Mouse (Mus musculus): Measurements from ENCODE around the gene Gm45808. TPM values are rescaled to one million over a fixed set of nuclear protein-coding genes. Genes with fewer than 3 reads are reported as not detected.
"Not testable (repeated sequence)": the region's sequence is repeated elsewhere in the genome, so short reads cannot be mapped to it uniquely, and the experiment has no call there.

The Gm45808 gene
- not detected in 2 replicates for polyA plus RNA-seq (2014; fragmentation: Nextera tagmentation; extraction: Ambion mirVana)

DNA sequence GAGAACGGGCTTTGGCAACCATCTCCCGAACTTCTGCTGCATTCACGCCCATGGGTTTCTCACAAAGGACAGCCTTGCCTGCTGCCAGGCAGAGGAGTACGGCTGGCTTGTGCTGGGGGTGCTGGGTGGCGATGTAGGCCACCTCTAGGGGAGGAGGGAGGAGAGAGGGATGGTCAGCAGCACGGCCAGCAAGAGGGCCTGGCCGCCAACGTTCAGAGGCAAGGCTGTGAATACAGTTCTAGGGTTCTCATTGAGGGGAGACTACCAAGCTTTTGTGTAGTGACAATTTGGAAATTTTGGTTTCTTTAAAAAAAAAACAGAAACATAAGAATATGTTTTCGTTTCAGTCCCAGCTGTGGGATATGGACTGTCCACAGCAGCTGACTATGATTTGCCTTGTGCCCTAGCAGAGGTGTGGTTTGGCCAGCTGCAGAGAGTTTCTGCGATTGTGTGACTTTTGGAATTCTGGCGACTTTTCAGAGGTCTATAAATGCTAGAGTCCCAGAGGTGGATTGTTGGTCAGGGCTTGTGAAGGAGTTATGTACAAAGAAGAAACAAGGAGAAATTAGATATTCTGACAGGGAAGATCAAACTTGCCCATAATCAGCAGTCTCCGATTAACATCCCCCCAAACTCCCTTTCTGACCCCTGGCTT lies at the start of gene Gm45808:
Gene Gm45808, minus strand, starts transcription at position 51 of the 655 bp plus-strand sequence.
- no peak within 1 kb of the TSS for H3K27ac ChIP-seq (ENCODE audit: low read depth, low read length)
- no peaks in the 10 kb centered on the region; the same call in 1 of the 2 replicates for H3K4me1 ChIP-seq (ENCODE audit: control insufficient read depth, insufficient read depth, low read length)
- ATAC-seq (ENCODE audit: low FRiP score) = no peak
- H3K9ac ChIP-seq (ENCODE audit: low read length) = no peak within 1 kb of the TSS
- no peak within 1 kb of the TSS for H3K4me3 ChIP-seq (ENCODE audit: low read depth, low read length)
- no peak within 1 kb of the TSS for H3K4me2 ChIP-seq
- 86% methylated on average over 12 of the region's 12 CpGs for WGBS
- DNase-seq (ENCODE audit: low spot score, missing footprints) = no peak
- H3K9me3 ChIP-seq (ENCODE audit: control insufficient read depth, low read length) = no peaks in the 10 kb centered on the region
- H3K27me3 ChIP-seq (ENCODE audit: control insufficient read depth, insufficient read depth, low read length) = no peaks in the 10 kb centered on the region
- no peaks in the 10 kb centered on the region for H3K36me3 ChIP-seq (ENCODE audit: control insufficient read depth, insufficient read depth, low read length)

DNA sequence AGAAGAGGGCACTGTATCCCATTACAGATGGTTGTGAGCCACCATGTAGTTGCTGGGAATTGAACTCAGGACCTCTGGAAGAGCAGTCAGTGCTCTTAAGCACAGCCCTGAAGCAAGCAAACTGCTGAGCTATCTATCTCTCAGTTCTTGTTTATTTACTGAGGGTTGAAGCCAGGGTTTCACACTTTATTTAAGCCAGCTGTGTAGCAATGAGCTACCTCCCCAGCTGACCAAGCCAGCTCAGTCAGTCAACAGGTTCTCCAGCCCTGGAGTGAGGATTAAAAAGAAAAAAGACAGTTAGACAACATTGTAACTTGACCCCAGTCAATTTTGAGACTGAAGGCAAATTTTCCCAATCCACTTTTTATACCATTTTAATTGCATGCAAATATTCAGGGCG lies 49.1 kb upstream of the Gm45808 start:
- no peaks in the 10 kb centered on the region for H3K36me3 ChIP-seq (ENCODE audit: control insufficient read depth, insufficient read depth, low read length)
- H3K27ac ChIP-seq (ENCODE audit: low read depth, low read length) = no peak overlapping the region
- no peak overlapping the region for H3K4me2 ChIP-seq
- no peak for DNase-seq (ENCODE audit: low spot score, missing footprints)
- no peaks in the 10 kb centered on the region for H3K9me3 ChIP-seq (ENCODE audit: control insufficient read depth, low read length)
- no peak overlapping the region for H3K4me3 ChIP-seq (ENCODE audit: low read depth, low read length)
- WGBS = 82% methylated on average over 1 of the region's 1 CpGs
- H3K9ac ChIP-seq (ENCODE audit: low read length) = no peak overlapping the region
- H3K27me3 ChIP-seq (ENCODE audit: control insufficient read depth, insufficient read depth, low read length) = no peaks in the 10 kb centered on the region
- H3K4me1 ChIP-seq (ENCODE audit: control insufficient read depth, insufficient read depth, low read length) = peaks cover 4% of the 10 kb centered on the region
- no peak for ATAC-seq (ENCODE audit: low FRiP score)

DNA sequence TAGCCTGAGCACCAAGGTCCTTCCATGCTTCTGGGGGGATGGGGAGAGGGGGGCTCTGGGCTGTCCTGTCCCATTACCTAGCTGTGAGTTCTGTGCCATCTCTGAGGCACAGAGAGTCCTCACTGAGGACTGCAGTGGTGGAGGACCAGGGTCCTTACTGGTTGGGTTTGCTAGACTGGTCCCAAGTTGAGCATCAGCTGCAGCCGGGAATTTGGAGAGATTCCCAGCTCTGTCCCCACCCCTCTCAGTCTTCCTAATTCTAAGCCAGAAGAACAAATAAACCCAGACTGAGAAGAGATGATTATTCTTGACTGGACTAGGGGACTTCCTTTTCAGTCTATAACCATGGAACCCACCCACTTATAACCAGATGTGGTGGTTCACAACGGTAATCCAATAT lies 44.0 kb upstream of the Gm45808 start:
- Histone ChIP-seq H3K36me3 (ENCODE audit: control insufficient read depth, insufficient read depth, low read length) (no peaks in the 10 kb centered on the region), H3K27me3 (ENCODE audit: control insufficient read depth, insufficient read depth, low read length) (no peaks in the 10 kb centered on the region), H3K27ac (ENCODE audit: low read depth, low read length) (no peak overlapping the region; the same call in 1 of the 2 replicates), H3K9ac (ENCODE audit: low read length) (no peak overlapping the region), H3K4me1 (ENCODE audit: control insufficient read depth, insufficient read depth, low read length) (no peaks in the 10 kb centered on the region), H3K4me2 (no peak overlapping the region), H3K4me3 (ENCODE audit: low read depth, low read length) (no peak overlapping the region), H3K9me3 (ENCODE audit: control insufficient read depth, low read length) (no peaks in the 10 kb centered on the region)
- DNase-seq (ENCODE audit: low spot score, missing footprints) = no peak
- 74% methylated on average over 2 of the region's 2 CpGs for WGBS
- no peak for ATAC-seq (ENCODE audit: low FRiP score)

DNA sequence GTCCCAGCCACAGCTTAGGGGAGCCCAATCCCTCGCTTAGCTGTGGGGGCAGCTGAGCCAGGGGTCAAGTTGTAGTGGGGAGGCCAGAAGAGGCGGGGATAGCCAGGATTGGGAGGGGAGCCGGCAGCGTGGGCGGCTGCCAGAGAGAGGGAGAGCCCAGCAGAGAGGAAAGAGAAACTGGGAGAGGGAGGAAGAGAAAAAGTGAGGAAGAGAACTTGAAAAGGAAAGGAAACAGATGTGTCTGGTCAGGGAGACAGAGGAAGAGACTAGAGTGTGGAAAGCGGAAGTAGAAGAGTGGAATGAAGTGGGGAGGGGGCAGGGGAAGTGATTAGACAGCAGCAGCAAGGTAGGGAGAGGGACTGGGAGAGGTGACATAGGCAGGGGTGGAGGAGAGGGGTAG lies 42.9 kb upstream of the Gm45808 start:
- Histone ChIP-seq H3K9ac (ENCODE audit: low read length) (no peak overlapping the region), H3K27ac (ENCODE audit: low read depth, low read length) (no peak overlapping the region), H3K4me3 (ENCODE audit: low read depth, low read length) (no peak overlapping the region), H3K4me2 (no peak overlapping the region), H3K9me3 (ENCODE audit: control insufficient read depth, low read length) (no peaks in the 10 kb centered on the region), H3K4me1 (ENCODE audit: control insufficient read depth, insufficient read depth, low read length) (peaks cover 8% of the 10 kb centered on the region), H3K36me3 (ENCODE audit: control insufficient read depth, insufficient read depth, low read length) (no peaks in the 10 kb centered on the region), H3K27me3 (ENCODE audit: control insufficient read depth, insufficient read depth, low read length) (no peaks in the 10 kb centered on the region)
- WGBS = 15% methylated on average over 6 of the region's 6 CpGs
- no peak for DNase-seq (ENCODE audit: low spot score, missing footprints)
- no peak for ATAC-seq (ENCODE audit: low FRiP score)

DNA sequence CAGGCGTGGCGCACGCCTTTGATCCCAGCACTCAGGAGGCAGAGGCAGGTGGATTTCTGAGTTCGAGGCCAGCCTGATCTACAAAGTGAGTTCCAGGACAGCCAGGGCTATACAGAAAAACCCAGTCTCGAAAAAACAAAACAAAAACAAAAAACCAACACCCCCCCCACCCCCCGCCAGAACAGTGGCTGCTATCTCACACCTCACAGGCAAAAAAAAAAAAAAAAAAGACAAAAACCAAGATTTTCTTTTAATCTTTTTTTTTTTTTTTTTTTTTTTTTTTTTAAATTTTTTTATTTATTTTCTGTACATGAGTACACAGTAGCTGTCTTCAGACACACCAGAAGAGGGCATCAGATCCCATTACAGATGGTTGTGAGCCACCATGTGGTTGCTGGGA lies 40.6 kb upstream of the Gm45808 start:
- H3K4me1 ChIP-seq (ENCODE audit: control insufficient read depth, insufficient read depth, low read length); DNase-seq (ENCODE audit: low spot score, missing footprints); H3K4me3 ChIP-seq (ENCODE audit: low read depth, low read length); H3K27me3 ChIP-seq (ENCODE audit: control insufficient read depth, insufficient read depth, low read length); H3K36me3 ChIP-seq (ENCODE audit: control insufficient read depth, insufficient read depth, low read length); H3K4me2 ChIP-seq; ATAC-seq (ENCODE audit: low FRiP score); H3K27ac ChIP-seq (ENCODE audit: low read depth, low read length); H3K9ac ChIP-seq (ENCODE audit: low read length); H3K9me3 ChIP-seq (ENCODE audit: control insufficient read depth, low read length): not testable (repeated sequence)
- WGBS = 91% methylated on average over 6 of the region's 6 CpGs

DNA sequence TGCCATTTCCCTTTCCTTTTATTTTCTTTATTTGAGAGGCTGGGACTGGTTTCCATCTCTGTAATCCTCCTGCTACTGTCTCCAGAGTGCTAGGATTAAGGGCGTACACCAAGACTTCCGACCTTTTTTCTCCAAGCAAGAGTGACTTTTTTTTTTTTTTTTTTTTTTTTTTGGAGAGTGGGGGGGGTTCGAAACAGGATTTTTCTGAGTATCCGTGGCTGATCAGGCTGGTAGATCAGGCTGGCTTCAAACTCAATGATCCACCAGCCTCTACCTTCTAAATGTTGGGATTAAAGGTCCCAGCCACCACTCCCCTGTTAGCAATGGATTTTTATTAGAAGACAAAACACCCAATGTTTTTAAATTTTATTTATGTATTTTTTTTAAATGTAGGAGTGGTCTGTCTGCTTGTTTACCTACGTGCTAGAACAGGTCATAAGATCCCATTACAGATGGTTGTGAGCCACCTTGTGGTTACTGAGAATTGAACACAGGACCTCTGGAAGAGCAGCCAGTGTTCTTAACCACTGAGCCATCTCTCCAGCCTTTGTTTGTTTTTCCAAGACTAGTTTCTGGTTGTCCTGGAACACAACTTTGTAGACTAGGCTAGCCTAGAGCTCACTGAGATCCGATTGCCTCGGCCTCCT lies 40.0 kb upstream of the Gm45808 start:
- Histone ChIP-seq H3K4me3 (ENCODE audit: low read depth, low read length) (peak overlapping the region; percentile 73), H3K27ac (ENCODE audit: low read depth, low read length) (no peak overlapping the region), H3K4me2 (peak overlapping the region; percentile 95), H3K9me3 (ENCODE audit: control insufficient read depth, low read length) (no peaks in the 10 kb centered on the region), H3K27me3 (ENCODE audit: control insufficient read depth, insufficient read depth, low read length) (no peaks in the 10 kb centered on the region), H3K36me3 (ENCODE audit: control insufficient read depth, insufficient read depth, low read length) (no peaks in the 10 kb centered on the region), H3K9ac (ENCODE audit: low read length) (peak overlapping the region; percentile 79), H3K4me1 (ENCODE audit: control insufficient read depth, insufficient read depth, low read length) (peaks cover 8% of the 10 kb centered on the region)
- no peak; the same call in 1 of the 2 replicates for ATAC-seq (ENCODE audit: low FRiP score)
- no peak for DNase-seq (ENCODE audit: low spot score, missing footprints)
- 25% methylated on average over 7 of the region's 7 CpGs for WGBS

DNA sequence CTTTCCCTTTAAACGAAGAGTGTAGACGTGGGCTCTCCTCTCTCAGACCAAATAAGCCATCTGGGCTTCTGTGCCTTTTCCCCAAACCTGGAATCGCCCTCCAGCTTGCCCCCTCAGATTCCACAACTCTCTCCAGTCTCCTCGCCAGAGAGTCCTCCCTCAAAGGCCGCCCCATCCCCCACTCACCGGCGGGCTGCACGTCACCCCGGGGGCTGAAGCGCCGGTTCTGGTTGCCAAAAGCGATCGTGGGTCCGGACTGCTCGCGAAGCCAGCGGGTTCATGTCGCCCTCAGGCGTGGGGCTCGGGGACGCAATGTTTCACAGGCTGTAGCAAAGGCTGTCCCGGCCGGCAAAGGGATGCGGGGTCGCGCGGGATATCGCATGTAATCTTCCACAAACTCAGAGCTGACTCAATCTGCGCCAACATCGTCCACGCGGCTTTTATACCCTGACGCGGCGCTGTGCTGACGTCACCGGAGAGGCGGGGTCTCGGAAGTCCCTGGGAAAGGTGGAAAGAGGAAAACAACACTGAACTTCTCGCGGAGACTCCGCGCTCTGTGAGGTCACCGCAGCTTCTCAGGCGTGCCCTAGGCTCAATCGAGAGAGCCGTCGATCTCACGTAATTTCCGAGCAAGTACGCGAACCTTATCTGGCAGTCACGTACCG lies 39.3 kb upstream of the Gm45808 start, which contains the start of the genes Ppp1r15a and Plekha4:
Gene Ppp1r15a, minus strand, starts transcription at position 460 of the 665 bp plus-strand sequence.
Gene Plekha4, plus strand, starts transcription at position 522 of the 665 bp plus-strand sequence.
- peak within 1 kb of the TSS; percentile 79 for H3K9ac ChIP-seq (ENCODE audit: low read length)
- peak within 1 kb of the TSS; percentile 95 for H3K4me2 ChIP-seq
- ATAC-seq (ENCODE audit: low FRiP score) (peak; percentile 84), DNase-seq (ENCODE audit: low spot score, missing footprints) (peak; percentile 99)
- H3K27me3 ChIP-seq (ENCODE audit: control insufficient read depth, insufficient read depth, low read length) = no peaks in the 10 kb centered on the region
- under 1% methylated on average over 54 of the region's 54 CpGs for WGBS
- H3K36me3 ChIP-seq (ENCODE audit: control insufficient read depth, insufficient read depth, low read length) = no peaks in the 10 kb centered on the region
- H3K4me3 ChIP-seq (ENCODE audit: low read depth, low read length) = peak within 1 kb of the TSS; percentile 73
- peaks cover 8% of the 10 kb centered on the region for H3K4me1 ChIP-seq (ENCODE audit: control insufficient read depth, insufficient read depth, low read length)
- H3K27ac ChIP-seq (ENCODE audit: low read depth, low read length) = peak within 1 kb of the TSS; percentile 35; the same call in 1 of the 2 replicates
- no peaks in the 10 kb centered on the region for H3K9me3 ChIP-seq (ENCODE audit: control insufficient read depth, low read length)

DNA sequence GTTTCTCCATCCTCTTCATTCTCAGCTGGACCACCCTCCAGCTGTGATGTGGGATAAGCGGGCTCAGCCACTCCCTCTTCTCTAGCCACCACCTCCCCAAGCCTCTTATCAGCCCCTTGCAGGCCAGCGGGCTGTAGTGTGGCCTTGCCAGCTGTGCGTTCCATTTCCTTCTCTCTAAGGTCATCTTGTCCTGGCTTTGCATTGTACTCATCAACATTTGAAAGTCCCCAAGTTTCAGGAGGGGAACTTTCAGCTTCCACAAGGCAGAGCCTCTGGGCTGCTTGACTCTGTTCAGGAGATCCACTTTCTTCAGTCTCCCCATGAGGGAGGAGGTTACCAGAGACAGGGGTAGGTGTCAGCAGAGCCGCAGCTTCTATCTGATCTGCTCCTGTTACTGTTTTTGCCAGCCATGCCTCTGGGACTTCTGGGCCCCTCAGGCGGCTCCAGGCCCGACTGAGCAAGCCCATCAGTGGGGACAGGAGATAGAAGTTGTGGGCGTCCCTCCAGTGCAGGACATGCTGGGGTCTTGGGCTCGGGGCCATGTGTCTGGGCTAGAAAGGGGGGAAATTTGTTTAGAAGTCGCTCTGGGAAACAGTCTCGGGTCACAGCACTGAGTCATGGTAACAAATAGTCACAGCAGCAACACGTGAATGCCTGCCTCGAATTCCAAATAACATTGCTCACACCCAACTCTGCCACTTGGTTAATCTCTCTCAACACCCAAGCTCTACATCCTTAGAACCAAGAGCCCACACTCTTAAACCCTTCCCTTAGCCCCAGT lies 38.4 kb upstream of the Gm45808 start:
- H3K27ac ChIP-seq (ENCODE audit: low read depth, low read length) = no peak overlapping the region; the same call in 1 of the 2 replicates

More for the DNA sequence above, 38.4 kb upstream of the Gm45808 start:
- 28% methylated on average over 12 of the region's 12 CpGs for WGBS
- H3K9ac ChIP-seq (ENCODE audit: low read length) = peak overlapping the region; percentile 79
- no peaks in the 10 kb centered on the region for H3K27me3 ChIP-seq (ENCODE audit: control insufficient read depth, insufficient read depth, low read length)
- DNase-seq (ENCODE audit: low spot score, missing footprints) (no peak), ATAC-seq (ENCODE audit: low FRiP score) (no peak)
- H3K4me1 ChIP-seq (ENCODE audit: control insufficient read depth, insufficient read depth, low read length) = peaks cover 8% of the 10 kb centered on the region
- no peaks in the 10 kb centered on the region for H3K36me3 ChIP-seq (ENCODE audit: control insufficient read depth, insufficient read depth, low read length)
- no peaks in the 10 kb centered on the region for H3K9me3 ChIP-seq (ENCODE audit: control insufficient read depth, low read length)
- peak overlapping the region; percentile 95 for H3K4me2 ChIP-seq
- peak overlapping the region; percentile 73 for H3K4me3 ChIP-seq (ENCODE audit: low read depth, low read length)
